Mouse (Mus musculus): Measurements from ENCODE around the gene Slc30a9.

The Slc30a9 gene

GRCm38 (mm10) chr5:67306698-67307521 is at the start of gene Slc30a9:
Gene Slc30a9, plus strand, starts transcription at chr5:67306955.
- peak; percentile 95 for DNase-seq

- no peak for DNase-seq
Measured at GRCm38 (mm10) chr5:67258473-67258872, 48.3 kb upstream of the Slc30a9 start.

- no peak for DNase-seq
Measured at GRCm38 (mm10) chr5:67260159-67260530, 46.6 kb upstream of the Slc30a9 start.

GRCm38 (mm10) chr5:67260531-67261371 is 46.0 kb upstream of the Slc30a9 start, which contains the start of gene Tmem33:
Gene Tmem33, plus strand, starts transcription at chr5:67260565.
- peak; percentile 94 for DNase-seq

GRCm38 (mm10) chr5:67262964-67263363 is 43.8 kb upstream of the Slc30a9 start:
- DNase-seq = no peak

GRCm38 (mm10) chr5:67266106-67266505 is 40.6 kb upstream of the Slc30a9 start:
- no peak for DNase-seq

- DNase-seq = no peak
Measured at GRCm38 (mm10) chr5:67269309-67269708, 37.4 kb upstream of the Slc30a9 start.

GRCm38 (mm10) chr5:67279407-67279806 is 27.3 kb upstream of the Slc30a9 start:
- DNase-seq = no peak

- no peak for DNase-seq
Measured at GRCm38 (mm10) chr5:67279840-67280239, 26.9 kb upstream of the Slc30a9 start.

- no peak for DNase-seq
Measured at GRCm38 (mm10) chr5:67280400-67280799, 26.4 kb upstream of the Slc30a9 start.

GRCm38 (mm10) chr5:67295029-67295428 is 11.7 kb upstream of the Slc30a9 start:
- no peak for DNase-seq

- no peak for DNase-seq
Measured at GRCm38 (mm10) chr5:67295682-67296081, 11.1 kb upstream of the Slc30a9 start.

- DNase-seq = no peak
Measured at GRCm38 (mm10) chr5:67296171-67296570, 10.6 kb upstream of the Slc30a9 start.

- DNase-seq = peak; percentile 65
Measured at GRCm38 (mm10) chr5:67297026-67297813, 9.5 kb upstream of the Slc30a9 start.

GRCm38 (mm10) chr5:67299847-67300412 is 6.8 kb upstream of the Slc30a9 start:
- DNase-seq = no peak

- DNase-seq = peak; percentile 49
Measured at GRCm38 (mm10) chr5:67300926-67301597, 5.7 kb upstream of the Slc30a9 start.

- no peak for DNase-seq
Measured at GRCm38 (mm10) chr5:67301722-67302331, 4.9 kb upstream of the Slc30a9 start.

GRCm38 (mm10) chr5:67303816-67304215 is 2.9 kb upstream of the Slc30a9 start:
- no peak for DNase-seq

- DNase-seq = no peak
Measured at GRCm38 (mm10) chr5:67307659-67308222, 986 bp downstream of the Slc30a9 start.

- DNase-seq = no peak
Measured at GRCm38 (mm10) chr5:67311811-67312521, 5.2 kb downstream of the Slc30a9 start.

- no peak for DNase-seq
Measured at GRCm38 (mm10) chr5:67312522-67312851, 5.7 kb downstream of the Slc30a9 start.

All from kidney, adult 18-20 months (tissue).